Mouse (Mus musculus): ENCODE results near the gene Smn1.
"Not testable (repeated sequence)": the region's sequence is repeated elsewhere in the genome, so short reads cannot be mapped to it uniquely, and the experiment has no call there.

Gene Smn1

DNA sequence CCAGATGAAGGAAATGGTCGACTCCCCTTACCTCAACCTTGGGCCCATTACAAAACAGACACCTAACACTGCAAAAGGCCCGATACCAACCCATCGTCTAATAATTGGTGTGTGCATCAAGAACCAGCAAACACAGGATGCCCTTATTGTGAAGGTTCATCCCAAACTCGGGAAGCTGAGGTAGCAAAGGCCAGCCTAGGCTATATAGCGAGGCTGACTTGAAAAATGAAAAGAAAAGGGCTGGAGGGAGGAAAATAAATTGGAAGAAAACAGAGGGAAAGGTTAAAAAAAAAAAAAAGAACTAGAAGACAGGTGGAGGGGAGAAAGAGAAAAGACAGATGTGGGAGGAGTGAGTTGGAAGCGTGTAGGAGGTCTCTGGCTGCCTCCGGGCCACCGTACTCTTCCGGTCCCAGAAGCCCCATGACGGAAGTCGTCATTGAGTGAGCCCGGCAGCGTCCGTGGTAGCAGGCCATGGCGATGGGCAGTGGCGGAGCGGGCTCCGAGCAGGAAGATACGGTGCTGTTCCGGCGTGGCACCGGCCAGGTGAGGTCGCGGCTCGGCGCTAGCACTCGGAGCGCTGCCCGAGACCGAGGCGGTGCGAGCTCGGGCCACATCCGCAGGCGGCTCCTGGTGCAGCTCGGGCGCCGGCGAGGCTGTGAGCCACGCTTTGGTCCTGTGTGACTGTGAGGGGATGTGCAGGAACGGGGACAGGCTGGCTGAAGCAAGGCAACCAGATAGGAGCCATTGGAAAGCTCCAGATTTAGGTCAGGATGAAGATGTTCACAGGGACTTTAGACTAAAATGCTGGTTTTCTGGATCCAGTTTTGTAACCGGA lies at the start of gene Smn1:
Smn1 (plus strand) TSS at position 430 of the 835 bp plus-strand sequence.
- peak; percentile 90 to 91 for DNase-seq

GRCm38 (mm10) chr13:100098808-100099207 lies 25.8 kb upstream of the Smn1 start:
- DNase-seq: peak in 1 of 2 experiments; percentile 3

DNA sequence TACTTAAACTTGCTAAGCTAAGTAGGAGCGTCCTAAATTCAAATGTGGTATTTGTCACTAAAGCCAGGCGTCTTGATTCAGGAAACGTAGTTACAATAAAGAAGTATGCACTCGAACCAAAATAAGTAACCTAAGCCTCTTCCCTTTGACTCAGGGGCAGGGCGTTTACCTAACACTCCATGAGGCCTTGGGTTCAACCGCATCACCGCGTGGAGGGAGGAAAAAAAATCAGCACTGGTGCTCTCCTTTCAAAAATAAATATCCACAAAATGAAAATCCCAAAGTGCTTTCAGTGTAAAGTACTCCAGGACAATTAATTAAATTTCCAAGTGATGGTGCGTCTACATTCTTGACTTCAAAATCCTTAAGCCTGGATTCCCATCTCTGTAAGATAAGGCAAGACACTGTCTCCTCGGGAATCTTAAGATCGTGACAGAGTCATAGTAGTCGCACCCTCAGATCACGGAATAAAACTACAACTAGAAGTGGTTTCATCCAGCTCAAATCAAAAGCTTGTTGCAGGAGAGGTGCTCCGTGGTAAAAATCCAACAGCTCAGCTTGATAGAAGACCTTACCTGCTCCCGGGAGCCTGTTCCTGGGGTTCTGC lies 21.5 kb upstream of the Smn1 start:
- no peak for DNase-seq

- peak; percentile 97 to 98 for DNase-seq
These were observed 20.9 kb upstream of the Smn1 start, which contains the start of gene Bdp1 for GRCm38 (mm10) chr13:100103748-100104254. TSS of gene Bdp1 (minus strand) at chr13:100104070.

GRCm38 (mm10) chr13:100107652-100108472 lies 16.8 kb upstream of the Smn1 start, which contains the start of gene Serf1:
TSS of gene Serf1 (plus strand) at chr13:100108012.
- peak; percentile 76 to 80 for DNase-seq

DNA sequence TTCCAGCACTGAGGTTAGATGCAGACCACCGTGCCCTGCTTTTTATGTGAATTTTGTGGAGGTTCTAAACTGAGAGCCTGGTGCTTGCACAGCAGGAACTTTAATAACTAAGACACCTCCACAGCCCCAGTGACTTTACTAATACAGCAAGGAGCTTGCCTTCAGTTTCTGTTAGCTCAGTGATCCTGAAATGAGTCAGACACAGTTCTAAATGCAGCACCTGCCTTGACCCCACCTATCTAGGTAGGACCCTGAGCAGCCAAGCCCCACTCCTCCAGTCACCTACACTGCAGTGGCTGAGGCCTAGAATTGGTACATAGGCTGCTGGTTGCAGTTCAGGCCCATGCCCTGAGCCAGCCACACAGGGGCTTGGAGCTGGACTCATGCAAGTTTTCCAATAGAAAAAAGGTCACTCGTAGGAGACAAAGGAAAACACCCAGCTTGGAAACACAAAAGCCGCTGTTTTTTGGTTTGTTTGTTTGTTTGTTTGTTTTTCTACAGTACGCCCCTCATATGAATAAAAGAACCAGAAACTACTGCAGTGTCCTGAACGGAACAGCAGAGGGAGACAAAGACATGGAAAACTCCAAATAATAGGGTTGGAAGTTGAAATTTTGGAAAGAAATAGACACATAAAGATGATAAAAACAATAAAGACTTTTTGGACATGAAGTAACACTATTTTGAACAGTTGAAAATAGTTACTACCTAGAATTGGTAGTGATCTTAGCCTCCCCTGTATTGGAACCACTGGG lies 12.3 kb upstream of the Smn1 start:
- DNase-seq: peak in 1 of 2 experiments; percentile 6

GRCm38 (mm10) chr13:100123970-100124369 lies 682 bp upstream of the Smn1 start:
- DNase-seq: no peak

GRCm38 (mm10) chr13:100125258-100125643 lies 599 bp downstream of the Smn1 start:
- no peak for DNase-seq

- DNase-seq: no peak
These were observed 17.1 kb downstream of the Smn1 start for GRCm38 (mm10) chr13:100141646-100142314.

GRCm38 (mm10) chr13:100152659-100153058 lies 28.0 kb downstream of the Smn1 start:
- peak; percentile 5 to 11 for DNase-seq

DNA sequence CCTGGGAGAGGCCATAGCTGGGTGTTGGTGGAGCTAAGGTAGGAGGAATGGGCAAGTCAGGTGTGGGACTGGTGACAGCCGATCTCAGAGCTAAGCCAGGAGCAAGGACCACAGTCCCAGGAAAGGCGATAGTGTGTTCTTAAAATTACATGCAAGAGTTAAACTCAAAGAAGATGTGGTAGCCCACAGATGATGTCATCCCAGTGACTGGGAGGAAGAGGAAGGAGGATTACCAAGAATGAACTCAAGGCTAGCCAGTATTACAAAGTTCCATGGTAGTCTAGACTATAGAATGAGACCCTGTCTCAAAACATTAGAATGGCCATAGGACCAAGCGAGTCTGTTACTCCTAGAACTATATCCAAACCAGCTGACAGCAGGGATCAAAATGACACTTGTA lies 32.0 kb downstream of the Smn1 start:
- no peak for DNase-seq

DNA sequence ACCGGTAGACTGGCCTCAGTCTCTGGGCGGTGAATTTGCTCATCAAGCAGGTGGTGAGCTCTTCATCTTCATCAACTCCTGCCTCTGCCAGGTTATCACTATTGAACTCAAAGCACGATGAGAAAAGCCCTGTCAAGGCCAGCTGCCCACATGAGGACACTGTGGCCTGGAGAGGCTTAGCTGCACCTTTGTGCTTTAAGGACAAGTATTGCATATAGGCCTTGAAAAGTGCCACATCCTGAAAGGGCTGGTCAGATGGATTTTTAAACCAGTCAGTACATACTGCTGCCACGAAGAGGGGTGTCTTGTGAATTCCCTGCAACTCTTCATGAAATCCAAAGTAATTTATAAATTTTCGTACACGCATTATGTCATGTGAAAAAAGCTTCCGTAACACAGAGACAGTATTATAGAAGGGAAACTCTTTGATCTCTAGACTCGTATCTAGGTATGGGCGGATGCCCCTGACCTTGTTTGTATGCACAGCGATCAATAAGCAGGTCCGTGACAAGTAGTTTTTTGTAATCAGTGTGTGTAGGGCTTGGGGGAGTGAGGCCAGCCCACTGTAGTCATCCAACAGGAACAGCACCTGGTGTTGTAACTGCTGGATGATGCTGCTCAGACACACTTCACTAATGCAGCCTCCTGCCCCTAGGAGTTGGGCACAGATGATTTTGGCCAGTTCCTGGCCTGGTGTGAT lies 36.7 kb downstream of the Smn1 start:
- not testable (repeated sequence) for DNase-seq

DNA sequence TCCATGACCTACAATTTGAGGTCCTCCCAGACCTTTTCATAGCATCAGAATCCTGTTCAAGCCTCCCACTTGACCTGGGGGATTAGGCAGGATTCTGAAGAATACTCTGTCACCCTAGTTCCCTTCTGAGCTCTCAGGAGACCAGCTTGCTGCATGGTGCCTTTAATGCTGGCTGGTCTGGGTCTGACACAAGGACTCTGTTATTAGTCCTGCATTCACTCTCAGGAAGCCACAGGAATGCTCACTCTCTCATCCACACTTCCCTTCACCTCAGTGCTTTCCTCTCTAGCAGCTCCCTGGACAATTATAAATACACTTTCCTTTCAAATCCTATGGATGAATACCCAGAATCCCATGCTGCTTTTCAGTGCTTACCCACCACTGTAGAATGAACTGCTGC lies 37.8 kb downstream of the Smn1 start:
- DNase-seq: not testable (repeated sequence)

GRCm38 (mm10) chr13:100166378-100166777 lies 41.7 kb downstream of the Smn1 start:
- not testable (repeated sequence) for DNase-seq

DNA sequence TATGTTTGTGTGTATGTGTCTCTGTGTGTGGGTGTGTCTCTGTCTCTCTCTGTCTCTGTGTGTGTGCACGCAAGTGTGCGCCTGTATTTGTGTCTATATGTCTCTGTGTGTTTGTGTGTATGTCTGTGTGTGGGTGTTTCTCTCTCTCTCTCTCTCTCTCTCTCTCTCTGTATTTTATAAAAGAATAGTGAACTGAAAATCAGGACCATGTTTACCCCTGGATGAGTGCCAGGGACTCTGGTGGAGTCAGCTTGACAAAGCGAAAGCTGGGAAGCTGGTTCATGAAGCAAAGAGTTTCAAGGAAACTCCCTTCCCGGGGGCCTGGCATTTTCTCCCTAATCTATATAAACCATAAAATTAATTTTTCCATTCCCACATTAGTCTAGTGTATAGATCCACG lies 49.7 kb downstream of the Smn1 start:
- not testable (repeated sequence) for DNase-seq

GRCm38 (mm10) chr13:100183111-100183510 lies 58.5 kb downstream of the Smn1 start:
- not testable (repeated sequence) for DNase-seq

Data from B cell, adult 2 months (primary cell).